Mouse (Mus musculus) liver, embryonic 11.5 days (tissue): Measurements from ENCODE around the gene Gm20518. TPM values are rescaled to one million over a fixed set of nuclear protein-coding genes. Genes with fewer than 3 reads are reported as not detected.
A peak's percentile ranks its signal among the peaks of the same experiment; 100 is the strongest.

ENCODE experiments used
- ATAC-seq: fragments of 200-750 bp; cut with Nextera tagmentation; replicated peaks from 2 replicates; pipeline ENCODE4 v1.8.0; 2017; ENCODE audit warnings: moderate number of reproducible peaks, mild to moderate bottlenecking, moderate TSS enrichment, moderate library complexity; ENCODE audit not compliant: low FRiP score
- DNase-seq: peaks from one replicate; pipeline ENCODE4 v3.0.0-alpha.2; 2017; ENCODE audit warnings: low spot score
- H3K27ac ChIP-seq: fragments of 300-500 bp; sonication (generic); 2 replicates; pipeline ENCODE4 v1.5.1; 2014; ENCODE audit warnings: mild to moderate bottlenecking, low read depth, low read length, control low read depth
- H3K27me3 ChIP-seq: fragments of 300-500 bp; sonication (generic); replicated peaks from 2 replicates; pipeline ENCODE4 v1.6.1; 2014; ENCODE audit warnings: low read length, mixed read lengths; ENCODE audit not compliant: control insufficient read depth, insufficient read depth
- H3K36me3 ChIP-seq: fragments of 300-500 bp; sonication (generic); 2 replicates; pipeline ENCODE4 v1.6.1; 2014; ENCODE audit warnings: mild to moderate bottlenecking, low read length, moderate library complexity, mixed read lengths; ENCODE audit not compliant: control insufficient read depth, insufficient read depth
- H3K4me1 ChIP-seq: fragments of 300-500 bp; sonication (generic); replicated peaks from 2 replicates; pipeline ENCODE4 v1.6.1; 2014; ENCODE audit warnings: low read length, mixed read lengths; ENCODE audit not compliant: control insufficient read depth, insufficient read depth
- H3K4me2 ChIP-seq: fragments of 300-500 bp; sonication (generic); 2 replicates; pipeline ENCODE4 v1.6.1; 2014; ENCODE audit warnings: mild to moderate bottlenecking, control low read depth, moderate library complexity
- H3K4me3 ChIP-seq: fragments of 300-500 bp; sonication (generic); 2 replicates; pipeline ENCODE4 v1.5.1; 2014; ENCODE audit warnings: low read depth, low read length, control low read depth
- H3K9ac ChIP-seq: fragments of 300-500 bp; sonication (generic); 2 replicates; pipeline ENCODE4 v1.6.1; 2014; ENCODE audit warnings: low read depth, low read length, control low read depth
- H3K9me3 ChIP-seq: fragments of 300-500 bp; sonication (generic); 2 replicates; pipeline ENCODE4 v1.6.1; 2016; ENCODE audit warnings: low read length, inconsistent platforms, mixed read lengths; ENCODE audit not compliant: control insufficient read depth
- WGBS: fragments of 180-500 bp; shearing (Covaris S2); extraction: QIAGEN DNeasy Blood & Tissue Kit; methylation state at CpG from one replicate; pipeline ENCODE4 v1.1.7; 2014; 5-methylcytosine and 5-hydroxymethylcytosine counted together
- polyA plus RNA-seq: library from polyadenylated mRNA; unstranded; fragments of >200 nt; fragmentation: Nextera tagmentation; extraction: Ambion mirVana; gene quantifications from 2 replicates; pipeline ENCODE4 v1.2.1, GENCODE M21; 2014

Gm20518 gene
- 0.18 and 0.25 TPM in 2 replicates for polyA plus RNA-seq

- no peaks in the 10 kb centered on the region for H3K36me3 ChIP-seq
- H3K4me2 ChIP-seq = peak within 1 kb of the TSS; percentile 80
- H3K9ac ChIP-seq = peak within 1 kb of the TSS; percentile 98
- H3K9me3 ChIP-seq = no peaks in the 10 kb centered on the region
- H3K27me3 ChIP-seq = no peaks in the 10 kb centered on the region
- under 1% methylated on average over 36 of the region's 38 CpGs for WGBS
- H3K4me1 ChIP-seq = peaks cover 13% of the 10 kb centered on the region
- ATAC-seq (peak; percentile 98), DNase-seq (peak; percentile 99)
- peak within 1 kb of the TSS; percentile 99 for H3K4me3 ChIP-seq
- H3K27ac ChIP-seq = peak within 1 kb of the TSS; percentile 93
Observed at GRCm38 (mm10) chr16:17891567-17891959, at the start of gene Gm20518. Gene Gm20518, minus strand, starts transcription at chr16:17891671.

GRCm38 (mm10) chr16:17939255-17939751, 47.8 kb upstream of the Gm20518 start:
- H3K9me3 ChIP-seq = no peaks in the 10 kb centered on the region
- no peak overlapping the region; the same call in 1 of the 2 replicates for H3K9ac ChIP-seq
- peak overlapping the region; percentile 6 for H3K4me2 ChIP-seq
- peaks cover 16% of the 10 kb centered on the region for H3K4me1 ChIP-seq
- H3K36me3 ChIP-seq = no peaks in the 10 kb centered on the region
- ATAC-seq (peak; percentile 87), DNase-seq (no peak)
- no peak overlapping the region for H3K4me3 ChIP-seq
- H3K27me3 ChIP-seq = no peaks in the 10 kb centered on the region
- peak overlapping the region; percentile 63 for H3K27ac ChIP-seq
- 32% methylated on average over 9 of the region's 9 CpGs for WGBS

GRCm38 (mm10) chr16:17938821-17939220, 47.4 kb upstream of the Gm20518 start:
- H3K27ac ChIP-seq = peak overlapping the region; percentile 63
- H3K9me3 ChIP-seq = no peaks in the 10 kb centered on the region
- no peaks in the 10 kb centered on the region for H3K27me3 ChIP-seq
- ATAC-seq (peak; percentile 92), DNase-seq (peak; percentile 78)
- peak overlapping the region; percentile 6 for H3K4me2 ChIP-seq
- H3K4me3 ChIP-seq = no peak overlapping the region
- H3K9ac ChIP-seq = peak overlapping the region; percentile 11
- no peaks in the 10 kb centered on the region for H3K36me3 ChIP-seq
- 6% methylated on average over 7 of the region's 7 CpGs for WGBS
- peaks cover 21% of the 10 kb centered on the region for H3K4me1 ChIP-seq

GRCm38 (mm10) chr16:17938187-17938586, 46.7 kb upstream of the Gm20518 start:
- Histone ChIP-seq H3K4me2 (peak overlapping the region; percentile 6), H3K4me3 (no peak overlapping the region), H3K4me1 (peaks cover 22% of the 10 kb centered on the region), H3K27me3 (no peaks in the 10 kb centered on the region), H3K27ac (peak overlapping the region; percentile 63), H3K9me3 (no peaks in the 10 kb centered on the region), H3K9ac (no peak overlapping the region; the same call in 1 of the 2 replicates), H3K36me3 (no peaks in the 10 kb centered on the region)
- 42% methylated on average over 7 of the region's 7 CpGs for WGBS
- DNase-seq (no peak), ATAC-seq (no peak)

GRCm38 (mm10) chr16:17936776-17937175, 45.3 kb upstream of the Gm20518 start:
- no peaks in the 10 kb centered on the region for H3K36me3 ChIP-seq
- H3K4me2 ChIP-seq = no peak overlapping the region
- no peak overlapping the region for H3K4me3 ChIP-seq
- no peak overlapping the region for H3K9ac ChIP-seq
- ATAC-seq (no peak), DNase-seq (no peak)
- no peaks in the 10 kb centered on the region for H3K9me3 ChIP-seq
- H3K27me3 ChIP-seq = no peaks in the 10 kb centered on the region
- H3K4me1 ChIP-seq = peaks cover 22% of the 10 kb centered on the region
- no peak overlapping the region for H3K27ac ChIP-seq
- 83% methylated on average over 10 of the region's 10 CpGs for WGBS

- Histone ChIP-seq H3K9ac (peak overlapping the region; percentile 56), H3K4me2 (no peak overlapping the region), H3K4me1 (peaks cover 22% of the 10 kb centered on the region), H3K27me3 (no peaks in the 10 kb centered on the region), H3K36me3 (no peaks in the 10 kb centered on the region), H3K9me3 (no peaks in the 10 kb centered on the region), H3K27ac (peak overlapping the region; percentile 90), H3K4me3 (no peak overlapping the region)
- no peak for DNase-seq
- no peak for ATAC-seq
- WGBS = 43% methylated on average over 3 of the region's 3 CpGs
Observed at GRCm38 (mm10) chr16:17934445-17934910, 43.0 kb upstream of the Gm20518 start.

- H3K9ac ChIP-seq = peak overlapping the region; percentile 56
- no peaks in the 10 kb centered on the region for H3K9me3 ChIP-seq
- no peaks in the 10 kb centered on the region for H3K27me3 ChIP-seq
- peak overlapping the region; percentile 90 for H3K27ac ChIP-seq
- ATAC-seq (peak; percentile 82), DNase-seq (no peak)
- peaks cover 25% of the 10 kb centered on the region for H3K4me1 ChIP-seq
- 46% methylated on average over 9 of the region's 9 CpGs for WGBS
- H3K4me3 ChIP-seq = no peak overlapping the region
- H3K4me2 ChIP-seq = peak overlapping the region; percentile 26
- no peaks in the 10 kb centered on the region for H3K36me3 ChIP-seq
Observed at GRCm38 (mm10) chr16:17933594-17934444, 42.3 kb upstream of the Gm20518 start.

- DNase-seq (no peak), ATAC-seq (no peak)
- Histone ChIP-seq H3K27ac (no peak overlapping the region), H3K36me3 (no peaks in the 10 kb centered on the region), H3K9me3 (no peaks in the 10 kb centered on the region), H3K9ac (no peak overlapping the region), H3K4me1 (peaks cover 16% of the 10 kb centered on the region), H3K27me3 (no peaks in the 10 kb centered on the region), H3K4me3 (no peak overlapping the region), H3K4me2 (no peak overlapping the region)
- 73% methylated on average over 5 of the region's 5 CpGs for WGBS
Observed at GRCm38 (mm10) chr16:17931906-17932460, 40.5 kb upstream of the Gm20518 start.
